Mouse (Mus musculus): Measurements from ENCODE around the gene Prrt1. TPM values are rescaled to one million over a fixed set of nuclear protein-coding genes. Genes with fewer than 3 reads are reported as not detected.

Prrt1 gene
- polyA plus RNA-seq, 1 experiment from 2014 or later = 0.10 TPM

- WGBS = 83% methylated on average over 11 of the region's 11 CpGs
- Histone ChIP-seq H3K27ac (replicated peaks; ENCODE audit: low read depth, low read length) (no peak overlapping the region), H3K9ac (replicated peaks; ENCODE audit: low read length) (no peak overlapping the region), H3K4me2 (ENCODE audit: low read depth, low read length) (no peak overlapping the region), H3K9me3 (replicated peaks; ENCODE audit: control insufficient read depth, low read length) (no peaks in the 10 kb centered on the region), H3K36me3 (replicated peaks; ENCODE audit: control insufficient read depth, insufficient read depth, low read depth, low read length) (peaks cover 9% of the 10 kb centered on the region), H3K27me3 (ENCODE audit: control insufficient read depth, insufficient read depth, low read length) (no peaks in the 10 kb centered on the region), H3K4me1 (ENCODE audit: control insufficient read depth, insufficient read depth, low read length) (no peaks in the 10 kb centered on the region), H3K4me3 (ENCODE audit: low read depth, low read length) (no peak overlapping the region)
- ATAC-seq (replicated peaks; ENCODE audit: insufficient number of reproducible peaks, low FRiP score, low TSS enrichment, low read depth) (no peak), DNase-seq (ENCODE audit: low spot score) (no peak)
Measured at GRCm38 (mm10) chr17:34613054-34613645, 16.2 kb upstream of the Prrt1 start.

DNA sequence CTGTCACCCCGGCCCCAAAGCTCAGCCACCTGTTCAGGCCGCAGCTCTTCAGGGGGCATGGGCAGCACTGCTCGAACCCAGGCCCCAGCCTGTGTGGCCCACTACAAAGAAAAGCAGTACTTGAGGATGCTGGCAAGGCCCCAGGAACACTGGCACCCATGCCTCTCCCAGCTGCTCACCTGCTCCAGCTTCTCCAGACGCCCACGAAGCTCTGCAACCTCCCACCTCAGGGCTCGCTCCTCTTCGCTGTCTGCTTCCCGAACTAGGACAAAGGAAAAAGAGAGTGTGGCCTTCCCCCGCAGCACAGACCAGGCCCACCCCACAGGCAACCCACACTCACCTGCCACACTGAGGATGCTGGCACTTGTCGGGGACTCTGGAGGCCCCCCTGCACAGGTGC is 15.5 kb upstream of the Prrt1 start:
- ATAC-seq (replicated peaks; ENCODE audit: insufficient number of reproducible peaks, low FRiP score, low TSS enrichment, low read depth) (no peak), DNase-seq (ENCODE audit: low spot score) (no peak)
- 91% methylated on average over 10 of the region's 10 CpGs for WGBS
- Histone ChIP-seq H3K4me1 (ENCODE audit: control insufficient read depth, insufficient read depth, low read length) (no peaks in the 10 kb centered on the region), H3K4me3 (ENCODE audit: low read depth, low read length) (no peak overlapping the region), H3K9ac (replicated peaks; ENCODE audit: low read length) (no peak overlapping the region), H3K9me3 (replicated peaks; ENCODE audit: control insufficient read depth, low read length) (no peaks in the 10 kb centered on the region), H3K4me2 (ENCODE audit: low read depth, low read length) (no peak overlapping the region), H3K36me3 (replicated peaks; ENCODE audit: control insufficient read depth, insufficient read depth, low read depth, low read length) (peaks cover 9% of the 10 kb centered on the region), H3K27ac (replicated peaks; ENCODE audit: low read depth, low read length) (no peak overlapping the region), H3K27me3 (ENCODE audit: control insufficient read depth, insufficient read depth, low read length) (no peaks in the 10 kb centered on the region)

DNA sequence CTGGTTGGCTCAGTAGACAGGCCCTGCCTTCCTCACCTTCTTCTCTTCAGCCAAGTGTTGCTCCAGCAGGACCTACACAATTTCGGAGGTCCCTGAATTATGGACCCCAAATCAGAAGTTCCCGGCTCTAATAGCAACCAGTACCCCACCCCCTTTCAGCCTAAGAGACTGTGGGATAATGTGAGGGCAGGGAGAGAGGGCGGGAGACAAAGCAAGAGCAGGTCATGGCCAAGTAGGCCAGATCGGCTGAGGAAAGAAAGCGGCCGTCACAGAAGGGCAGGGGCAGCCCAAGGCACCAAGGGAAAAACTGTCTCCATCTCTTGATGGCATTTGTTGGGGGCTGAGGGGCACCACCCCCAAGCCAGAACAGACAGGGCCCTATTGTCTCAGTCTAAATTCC is 13.5 kb upstream of the Prrt1 start, which contains the start of gene Egfl8:
TSS of gene Egfl8 (minus strand) at position 101 of the 400 bp plus-strand sequence.
- Histone ChIP-seq H3K36me3 (replicated peaks; ENCODE audit: control insufficient read depth, insufficient read depth, low read depth, low read length) (peaks cover 9% of the 10 kb centered on the region), H3K9me3 (replicated peaks; ENCODE audit: control insufficient read depth, low read length) (no peaks in the 10 kb centered on the region), H3K4me1 (ENCODE audit: control insufficient read depth, insufficient read depth, low read length) (no peaks in the 10 kb centered on the region), H3K9ac (replicated peaks; ENCODE audit: low read length) (no peak within 1 kb of the TSS), H3K27me3 (ENCODE audit: control insufficient read depth, insufficient read depth, low read length) (no peaks in the 10 kb centered on the region), H3K4me3 (ENCODE audit: low read depth, low read length) (no peak within 1 kb of the TSS), H3K4me2 (ENCODE audit: low read depth, low read length) (no peak within 1 kb of the TSS), H3K27ac (replicated peaks; ENCODE audit: low read depth, low read length) (no peak within 1 kb of the TSS)
- no peak for ATAC-seq (replicated peaks; ENCODE audit: insufficient number of reproducible peaks, low FRiP score, low TSS enrichment, low read depth)
- 44% methylated on average over 6 of the region's 6 CpGs for WGBS
- DNase-seq (ENCODE audit: low spot score) = no peak

DNA sequence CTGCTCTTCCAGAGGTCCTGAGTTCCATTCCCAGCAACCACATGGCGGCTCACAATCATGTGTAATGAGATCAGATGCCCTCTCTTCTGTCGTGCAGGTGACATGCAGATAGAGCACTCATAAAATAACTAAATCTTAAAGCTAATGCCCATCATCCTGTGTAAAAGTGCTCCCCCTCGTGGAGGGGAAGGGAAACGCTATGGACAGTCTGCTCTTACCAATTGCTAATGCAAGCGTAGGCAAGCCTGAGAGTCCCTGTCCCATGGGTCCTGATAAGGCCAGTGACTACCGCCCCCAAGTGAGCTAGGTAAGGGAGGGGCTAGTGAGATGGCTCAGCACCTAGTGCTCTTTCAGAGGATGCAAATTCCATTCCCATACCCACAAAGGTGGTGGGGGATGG is 10.3 kb upstream of the Prrt1 start:
- peak; percentile 79 for DNase-seq (ENCODE audit: low spot score)
- no peak for ATAC-seq (replicated peaks; ENCODE audit: insufficient number of reproducible peaks, low FRiP score, low TSS enrichment, low read depth)
- no peak overlapping the region for H3K4me2 ChIP-seq (ENCODE audit: low read depth, low read length)
- no peak overlapping the region for H3K27ac ChIP-seq (replicated peaks; ENCODE audit: low read depth, low read length)
- no peaks in the 10 kb centered on the region for H3K9me3 ChIP-seq (replicated peaks; ENCODE audit: control insufficient read depth, low read length)
- no peaks in the 10 kb centered on the region for H3K27me3 ChIP-seq (ENCODE audit: control insufficient read depth, insufficient read depth, low read length)
- no peak overlapping the region for H3K9ac ChIP-seq (replicated peaks; ENCODE audit: low read length)
- H3K4me3 ChIP-seq (ENCODE audit: low read depth, low read length) = no peak overlapping the region
- 19% methylated on average over 6 of the region's 6 CpGs for WGBS
- H3K36me3 ChIP-seq (replicated peaks; ENCODE audit: control insufficient read depth, insufficient read depth, low read depth, low read length) = no peaks in the 10 kb centered on the region
- no peaks in the 10 kb centered on the region for H3K4me1 ChIP-seq (ENCODE audit: control insufficient read depth, insufficient read depth, low read length)

DNA sequence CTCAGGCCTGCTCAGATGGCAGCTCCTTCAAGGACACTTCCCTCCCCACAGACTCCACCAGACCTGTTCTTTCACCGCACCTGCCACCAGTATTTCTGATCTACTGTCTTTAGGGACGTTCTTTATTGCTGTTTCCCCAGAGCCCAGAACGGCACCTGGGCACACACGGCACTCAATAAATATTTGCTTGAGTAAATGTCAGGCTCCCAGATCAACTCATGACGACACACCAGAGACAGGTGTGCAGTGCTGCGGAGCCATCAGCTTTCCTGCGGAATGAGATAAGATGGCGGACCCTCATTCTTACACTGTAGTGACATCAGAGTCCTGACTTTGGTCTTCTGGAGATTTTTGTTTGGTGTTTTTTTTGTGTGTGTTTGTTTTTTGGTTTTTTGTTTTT is 8.3 kb upstream of the Prrt1 start:
- DNase-seq (ENCODE audit: low spot score) = no peak
- H3K9me3 ChIP-seq (replicated peaks; ENCODE audit: control insufficient read depth, low read length) = no peaks in the 10 kb centered on the region
- no peaks in the 10 kb centered on the region for H3K36me3 ChIP-seq (replicated peaks; ENCODE audit: control insufficient read depth, insufficient read depth, low read depth, low read length)
- ATAC-seq (replicated peaks; ENCODE audit: insufficient number of reproducible peaks, low FRiP score, low TSS enrichment, low read depth) = no peak
- H3K27me3 ChIP-seq (ENCODE audit: control insufficient read depth, insufficient read depth, low read length) = no peaks in the 10 kb centered on the region
- H3K4me1 ChIP-seq (ENCODE audit: control insufficient read depth, insufficient read depth, low read length) = no peaks in the 10 kb centered on the region
- H3K9ac ChIP-seq (replicated peaks; ENCODE audit: low read length) = no peak overlapping the region
- no peak overlapping the region for H3K4me3 ChIP-seq (ENCODE audit: low read depth, low read length)
- 90% methylated on average over 8 of the region's 8 CpGs for WGBS
- no peak overlapping the region for H3K4me2 ChIP-seq (ENCODE audit: low read depth, low read length)
- no peak overlapping the region for H3K27ac ChIP-seq (replicated peaks; ENCODE audit: low read depth, low read length)

- WGBS = 80% methylated on average over 9 of the region's 9 CpGs
- Histone ChIP-seq H3K36me3 (replicated peaks; ENCODE audit: control insufficient read depth, insufficient read depth, low read depth, low read length) (no peaks in the 10 kb centered on the region), H3K9ac (replicated peaks; ENCODE audit: low read length) (no peak overlapping the region), H3K4me2 (ENCODE audit: low read depth, low read length) (no peak overlapping the region), H3K4me3 (ENCODE audit: low read depth, low read length) (no peak overlapping the region), H3K4me1 (ENCODE audit: control insufficient read depth, insufficient read depth, low read length) (peaks cover 4% of the 10 kb centered on the region), H3K27me3 (ENCODE audit: control insufficient read depth, insufficient read depth, low read length) (no peaks in the 10 kb centered on the region), H3K9me3 (replicated peaks; ENCODE audit: control insufficient read depth, low read length) (no peaks in the 10 kb centered on the region), H3K27ac (replicated peaks; ENCODE audit: low read depth, low read length) (no peak overlapping the region)
- DNase-seq (ENCODE audit: low spot score) = no peak
- no peak for ATAC-seq (replicated peaks; ENCODE audit: insufficient number of reproducible peaks, low FRiP score, low TSS enrichment, low read depth)
Measured at GRCm38 (mm10) chr17:34623161-34623560, 6.2 kb upstream of the Prrt1 start.

DNA sequence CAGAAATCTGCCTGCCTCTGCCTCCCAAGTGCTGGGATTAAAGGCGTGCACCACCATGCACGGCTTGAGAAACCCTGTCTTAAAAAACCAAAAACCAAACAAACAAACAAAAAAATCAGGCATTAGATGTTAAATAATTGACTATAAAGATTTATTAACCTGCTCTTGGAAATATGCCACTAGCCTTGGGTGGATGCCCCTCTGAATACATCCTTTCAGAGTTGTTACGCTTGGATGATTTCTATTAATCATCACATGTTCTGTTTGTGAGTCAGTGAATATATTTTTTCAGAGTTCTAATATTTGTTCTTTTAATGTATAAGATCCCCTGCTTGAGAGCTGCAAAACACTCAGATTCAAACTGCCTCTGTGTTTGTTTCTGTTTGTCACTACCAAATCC is 4.4 kb upstream of the Prrt1 start:
- Histone ChIP-seq H3K4me3 (ENCODE audit: low read depth, low read length) (no peak overlapping the region), H3K27me3 (ENCODE audit: control insufficient read depth, insufficient read depth, low read length) (peaks cover 5% of the 10 kb centered on the region), H3K4me1 (ENCODE audit: control insufficient read depth, insufficient read depth, low read length) (peaks cover 9% of the 10 kb centered on the region), H3K9me3 (replicated peaks; ENCODE audit: control insufficient read depth, low read length) (no peaks in the 10 kb centered on the region), H3K27ac (replicated peaks; ENCODE audit: low read depth, low read length) (no peak overlapping the region), H3K9ac (replicated peaks; ENCODE audit: low read length) (no peak overlapping the region), H3K4me2 (ENCODE audit: low read depth, low read length) (no peak overlapping the region), H3K36me3 (replicated peaks; ENCODE audit: control insufficient read depth, insufficient read depth, low read depth, low read length) (no peaks in the 10 kb centered on the region)
- ATAC-seq (replicated peaks; ENCODE audit: insufficient number of reproducible peaks, low FRiP score, low TSS enrichment, low read depth) (no peak), DNase-seq (ENCODE audit: low spot score) (no peak)
- 95% methylated on average over 3 of the region's 3 CpGs for WGBS

DNA sequence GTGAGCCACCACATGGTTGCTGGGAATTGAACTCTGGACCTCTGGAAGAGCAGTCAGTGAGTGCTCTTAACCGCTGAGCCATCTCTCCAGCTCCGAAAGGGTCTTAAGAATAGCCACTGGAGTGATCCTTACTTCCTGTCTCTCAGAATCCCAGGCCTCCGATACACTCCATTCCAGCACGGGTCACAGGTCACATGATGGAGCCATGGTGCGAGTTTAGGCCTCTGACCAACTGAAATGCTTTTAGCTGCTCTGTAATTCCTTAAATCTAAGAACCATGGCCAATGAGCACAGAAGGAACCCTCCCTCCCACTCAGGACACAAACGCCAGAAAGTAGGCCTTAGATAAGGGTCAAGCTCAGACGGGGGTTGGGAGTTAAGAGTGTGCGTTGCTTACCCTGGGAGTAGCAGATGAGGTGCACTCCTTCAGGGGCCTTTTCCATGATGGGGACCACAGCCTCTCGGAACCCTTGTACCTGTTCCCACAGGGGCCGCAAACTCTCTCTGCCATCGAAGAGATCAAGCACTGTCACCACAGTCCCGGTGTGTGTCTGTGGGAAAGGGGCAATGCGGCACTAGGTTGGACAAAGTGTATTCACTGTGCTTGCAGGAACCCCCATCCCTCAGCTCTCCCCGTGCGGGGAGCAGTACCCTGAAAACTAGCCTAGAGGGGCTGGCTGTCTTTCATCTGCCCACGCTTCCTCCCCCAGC is 3.1 kb upstream of the Prrt1 start:
- Histone ChIP-seq H3K9ac (replicated peaks; ENCODE audit: low read length) (peak overlapping the region; percentile 74), H3K4me1 (ENCODE audit: control insufficient read depth, insufficient read depth, low read length) (peaks cover 15% of the 10 kb centered on the region), H3K36me3 (replicated peaks; ENCODE audit: control insufficient read depth, insufficient read depth, low read depth, low read length) (no peaks in the 10 kb centered on the region), H3K27ac (replicated peaks; ENCODE audit: low read depth, low read length) (0 out of 2 replicates have a peak overlapping the region, but pooled peaks have one; percentile 13), H3K4me3 (ENCODE audit: low read depth, low read length) (peak overlapping the region; percentile 53), H3K27me3 (ENCODE audit: control insufficient read depth, insufficient read depth, low read length) (peaks cover 17% of the 10 kb centered on the region), H3K9me3 (replicated peaks; ENCODE audit: control insufficient read depth, low read length) (no peaks in the 10 kb centered on the region), H3K4me2 (ENCODE audit: low read depth, low read length) (peak overlapping the region; percentile 92)
- ATAC-seq (replicated peaks; ENCODE audit: insufficient number of reproducible peaks, low FRiP score, low TSS enrichment, low read depth) (no peak), DNase-seq (ENCODE audit: low spot score) (no peak)
- 51% methylated on average over 16 of the region's 16 CpGs for WGBS

Data from embryonic facial prominence, embryonic 11.5 days (tissue).